Mouse (Mus musculus): ENCODE measurements around the gene Olfr464. TPM values are rescaled to one million over a fixed set of nuclear protein-coding genes. Genes with fewer than 3 reads are reported as not detected.

Olfr464 gene
- total RNA-seq (2021) (not detected), polyA plus RNA-seq (2012; rRNA removed) (not detected in 2 replicates)
- long read RNA-seq = 0 reads

GRCm38 (mm10) chr11:87920966-87921365 is at the start of gene Olfr464:
TSS of gene Olfr464 (minus strand) at chr11:87920967.
- DNase-seq = no peak

- DNase-seq = no peak
These were observed 47.8 kb upstream of the Olfr464 start for GRCm38 (mm10) chr11:87968356-87969122.

GRCm38 (mm10) chr11:87967692-87968289 is 47.0 kb upstream of the Olfr464 start:
- peak; percentile 83 for DNase-seq

- DNase-seq = no peak
These were observed 45.4 kb upstream of the Olfr464 start for GRCm38 (mm10) chr11:87966214-87966613.

- no peak for DNase-seq
These were observed 44.5 kb upstream of the Olfr464 start for GRCm38 (mm10) chr11:87965293-87965692.

GRCm38 (mm10) chr11:87957066-87957465 is 36.3 kb upstream of the Olfr464 start:
- DNase-seq = no peak

GRCm38 (mm10) chr11:87955144-87955543 is 34.4 kb upstream of the Olfr464 start:
- DNase-seq = no peak

- DNase-seq = peak; percentile 30
These were observed 29.2 kb upstream of the Olfr464 start for GRCm38 (mm10) chr11:87949990-87950389.

- DNase-seq = no peak
These were observed 14.7 kb upstream of the Olfr464 start for GRCm38 (mm10) chr11:87935467-87935866.

- no peak for DNase-seq
These were observed 13.0 kb upstream of the Olfr464 start for GRCm38 (mm10) chr11:87933731-87934130.

GRCm38 (mm10) chr11:87930348-87930747 is 9.6 kb upstream of the Olfr464 start:
- no peak for DNase-seq

GRCm38 (mm10) chr11:87920301-87920700 is 466 bp downstream of the Olfr464 start:
- no peak for DNase-seq

- no peak for DNase-seq
These were observed 4.8 kb downstream of the Olfr464 start for GRCm38 (mm10) chr11:87916005-87916404.

GRCm38 (mm10) chr11:87904331-87904730 is 16.4 kb downstream of the Olfr464 start:
- DNase-seq = no peak

GRCm38 (mm10) chr11:87897287-87897686 is 23.5 kb downstream of the Olfr464 start, which contains the start of gene Olfr463:
TSS of gene Olfr463 (minus strand) at chr11:87897387.
- no peak for DNase-seq

- no peak for DNase-seq
These were observed 28.6 kb downstream of the Olfr464 start, which contains the start of gene Olfr462 for GRCm38 (mm10) chr11:87892168-87892567. TSS of gene Olfr462 (minus strand) at chr11:87892268.

- no peak for DNase-seq
These were observed 35.9 kb downstream of the Olfr464 start for GRCm38 (mm10) chr11:87884856-87885255.

- DNase-seq = no peak
These were observed 37.3 kb downstream of the Olfr464 start for GRCm38 (mm10) chr11:87883493-87883892.

GRCm38 (mm10) chr11:87881714-87882113 is 39.1 kb downstream of the Olfr464 start:
- no peak for DNase-seq

- no peak for DNase-seq
These were observed 40.9 kb downstream of the Olfr464 start for GRCm38 (mm10) chr11:87879826-87880225.

- no peak for DNase-seq
These were observed 45.3 kb downstream of the Olfr464 start, which contains the start of gene Epx for GRCm38 (mm10) chr11:87875436-87875835. TSS of gene Epx (minus strand) at chr11:87875536.

GRCm38 (mm10) chr11:87871766-87872165 is 49.0 kb downstream of the Olfr464 start:
- no peak for DNase-seq

GRCm38 (mm10) chr11:87870096-87870495 is 50.7 kb downstream of the Olfr464 start:
- no peak for DNase-seq
